Mouse (Mus musculus): Measurements from ENCODE around the gene Ergic1.
A peak's percentile ranks its signal among the peaks of the same experiment; 100 is the strongest.

Ergic1 gene

DNA sequence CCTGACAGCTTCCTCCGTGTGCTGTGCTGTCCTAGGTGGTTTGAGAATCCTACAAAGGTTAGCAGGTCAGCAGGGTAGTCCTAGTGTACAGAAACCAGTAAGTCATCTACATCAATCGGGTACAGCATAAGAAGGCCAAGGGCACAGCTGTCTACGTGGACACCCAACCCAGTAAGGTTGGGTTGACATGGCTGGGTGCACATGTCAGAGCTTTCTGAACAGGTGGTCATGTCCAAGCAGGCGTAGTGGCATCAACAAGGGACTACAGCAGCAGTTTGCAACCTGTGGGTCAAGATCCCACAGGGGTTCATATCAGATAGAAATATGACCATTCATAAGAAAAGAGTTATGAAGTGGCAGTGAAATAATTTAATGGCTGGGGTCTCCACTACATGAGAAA lies 104.3 kb downstream of the Ergic1 start:
- no peak for DNase-seq

DNA sequence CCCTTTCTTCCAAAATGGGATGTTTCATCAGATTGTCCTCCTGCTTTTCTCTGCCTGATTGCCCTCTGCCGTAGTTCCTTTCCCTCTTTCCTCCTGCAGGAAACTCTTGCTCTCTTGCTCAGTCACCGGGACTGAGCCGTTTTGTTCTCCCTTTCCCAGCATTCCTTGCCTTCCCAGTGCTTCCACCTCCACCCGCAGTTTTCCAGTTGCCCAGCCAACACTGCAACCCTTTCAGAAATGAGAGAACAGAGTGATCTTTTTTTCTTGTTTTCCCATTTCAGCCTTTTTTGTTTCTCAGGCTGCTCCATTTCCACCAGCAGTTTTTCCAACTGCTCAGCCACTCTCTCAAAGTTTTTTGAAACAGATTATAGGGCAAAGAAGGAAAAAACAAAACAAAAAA lies 110.0 kb downstream of the Ergic1 start:
- no peak for DNase-seq

DNA sequence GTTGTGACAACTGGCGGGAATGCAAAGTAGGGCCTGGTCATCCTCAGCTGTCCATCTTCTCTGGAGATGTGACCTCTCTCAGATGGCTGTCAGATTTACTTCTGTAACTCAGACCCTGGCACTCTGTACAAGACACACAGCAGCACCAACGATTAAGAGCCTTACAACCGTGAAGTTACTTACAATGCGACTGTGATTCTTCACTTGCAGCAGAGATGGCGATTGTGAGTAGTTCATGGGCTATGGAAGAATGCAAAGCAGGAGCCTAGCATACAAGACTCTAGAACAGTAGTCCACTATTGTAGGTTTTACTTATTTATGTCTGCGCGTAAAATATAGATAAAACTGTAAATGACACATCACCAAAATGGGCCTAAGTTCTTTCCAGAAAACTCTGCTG lies 114.6 kb downstream of the Ergic1 start:
- no peak for DNase-seq

DNA sequence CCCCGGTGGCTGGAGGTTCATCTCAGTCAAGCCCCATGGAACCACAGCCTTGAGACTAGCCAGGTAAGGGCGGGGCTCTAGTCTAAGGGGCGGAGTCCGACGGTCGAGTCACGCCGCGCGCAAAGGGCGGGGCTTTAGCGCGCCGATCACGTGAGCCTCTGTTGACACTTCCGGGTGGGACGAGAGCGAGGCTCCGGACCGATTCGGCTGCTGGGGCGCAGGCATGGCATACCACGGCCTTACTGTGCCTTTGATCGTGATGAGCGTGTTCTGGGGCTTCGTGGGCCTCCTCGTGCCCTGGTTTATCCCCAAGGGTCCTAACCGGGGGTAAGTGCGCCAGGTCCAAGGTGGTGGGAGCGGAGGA lies 114.9 kb downstream of the Ergic1 start:
- peak; percentile 95 for DNase-seq

DNA sequence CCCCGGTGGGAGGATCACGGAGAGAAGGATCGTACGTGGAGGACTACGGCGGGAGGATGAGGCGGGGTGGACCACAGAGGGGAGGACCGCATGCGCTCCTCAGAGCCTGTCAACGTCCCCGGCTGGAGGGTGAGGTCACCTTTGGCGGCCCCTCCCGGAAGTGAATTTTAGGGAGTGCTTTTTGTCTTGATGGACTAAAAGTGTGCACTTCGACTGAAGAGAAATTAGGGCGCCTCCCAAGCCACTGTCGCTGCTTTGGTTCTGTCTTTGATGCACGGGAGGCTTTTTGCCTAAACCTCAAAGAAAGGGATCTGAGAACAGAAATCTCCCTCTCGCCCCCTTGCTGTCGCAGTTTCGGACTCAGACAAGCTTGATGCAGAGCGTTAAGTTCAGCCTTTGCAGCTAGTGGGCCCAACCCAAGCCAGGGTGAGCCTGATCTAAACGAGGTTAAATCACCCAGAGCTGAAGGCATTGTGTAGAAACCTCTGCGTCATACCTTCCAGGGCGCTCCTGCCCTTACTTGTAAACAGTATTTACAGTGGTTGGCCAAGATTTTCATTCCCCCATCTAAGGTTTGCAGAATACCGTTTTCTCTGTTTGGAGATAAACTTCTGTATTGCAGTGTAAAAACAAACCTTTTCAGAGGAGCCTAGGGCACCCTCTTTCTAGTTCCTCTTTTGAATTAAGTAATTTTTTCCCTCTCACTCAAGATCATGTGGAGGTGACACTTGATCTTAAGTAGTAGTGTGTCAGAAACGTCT lies 115.5 kb downstream of the Ergic1 start:
- no peak for DNase-seq

DNA sequence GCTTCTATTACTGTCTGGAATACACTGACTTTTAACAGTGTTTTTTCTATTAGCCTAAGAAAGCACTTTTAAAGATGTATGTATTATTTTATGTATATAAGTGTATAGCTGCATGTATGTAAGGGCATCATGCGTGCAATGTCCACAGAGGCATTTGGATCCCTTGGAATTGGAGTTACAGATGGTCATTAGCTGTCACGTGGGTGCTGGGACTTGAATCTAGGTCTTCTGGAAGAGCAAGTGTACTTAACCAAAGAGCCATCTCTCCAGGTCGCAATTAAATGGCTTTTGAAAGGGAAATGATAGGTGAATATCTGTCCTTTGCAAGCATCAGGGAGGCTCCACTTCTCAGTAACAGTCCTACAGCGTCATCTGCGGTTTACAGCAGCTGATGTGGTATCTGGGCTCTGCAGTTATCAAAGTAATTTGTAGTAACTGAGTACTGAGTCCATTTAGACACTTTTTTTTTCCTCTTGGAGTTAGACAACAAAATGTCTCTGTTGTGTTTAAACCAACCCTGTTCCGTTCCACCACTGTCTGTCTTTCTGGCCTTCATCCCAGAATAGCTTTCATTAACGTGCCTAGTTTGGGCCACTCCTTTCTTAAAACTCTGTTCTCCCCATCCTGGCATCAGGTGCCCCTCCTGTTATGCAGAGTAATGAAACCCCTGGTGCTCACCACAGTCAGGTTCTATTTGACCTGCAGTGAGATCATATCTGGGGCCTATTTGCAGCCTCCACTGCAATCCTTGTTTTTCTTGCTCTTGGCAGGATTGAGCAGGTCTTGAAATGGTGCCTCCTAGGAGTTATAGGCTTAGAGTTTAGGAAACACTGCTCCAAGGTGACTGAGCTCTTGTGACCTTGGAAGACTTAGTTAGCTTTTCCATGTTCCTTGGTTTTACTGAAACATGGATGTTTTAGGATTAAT lies 116.7 kb downstream of the Ergic1 start:
- no peak for DNase-seq

DNA sequence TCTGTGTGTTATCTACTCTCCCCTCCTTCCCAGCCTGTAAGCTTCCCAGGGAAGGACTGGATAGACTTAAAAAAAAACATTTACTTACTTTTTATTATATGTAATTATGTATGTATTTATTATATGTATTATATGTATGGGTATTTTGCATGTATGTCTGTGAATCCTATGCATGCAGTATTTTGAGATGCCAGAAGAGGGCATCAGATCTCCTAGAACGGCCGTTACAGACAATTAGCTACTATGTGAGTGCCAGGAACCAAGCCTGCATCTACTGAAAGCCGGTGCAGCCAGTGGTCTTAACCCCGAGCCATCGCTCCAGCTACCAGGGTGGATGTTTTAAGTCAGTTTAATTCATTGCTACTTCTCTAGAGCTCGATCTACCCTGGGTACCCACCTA lies 120.0 kb downstream of the Ergic1 start:
- no peak for DNase-seq

DNA sequence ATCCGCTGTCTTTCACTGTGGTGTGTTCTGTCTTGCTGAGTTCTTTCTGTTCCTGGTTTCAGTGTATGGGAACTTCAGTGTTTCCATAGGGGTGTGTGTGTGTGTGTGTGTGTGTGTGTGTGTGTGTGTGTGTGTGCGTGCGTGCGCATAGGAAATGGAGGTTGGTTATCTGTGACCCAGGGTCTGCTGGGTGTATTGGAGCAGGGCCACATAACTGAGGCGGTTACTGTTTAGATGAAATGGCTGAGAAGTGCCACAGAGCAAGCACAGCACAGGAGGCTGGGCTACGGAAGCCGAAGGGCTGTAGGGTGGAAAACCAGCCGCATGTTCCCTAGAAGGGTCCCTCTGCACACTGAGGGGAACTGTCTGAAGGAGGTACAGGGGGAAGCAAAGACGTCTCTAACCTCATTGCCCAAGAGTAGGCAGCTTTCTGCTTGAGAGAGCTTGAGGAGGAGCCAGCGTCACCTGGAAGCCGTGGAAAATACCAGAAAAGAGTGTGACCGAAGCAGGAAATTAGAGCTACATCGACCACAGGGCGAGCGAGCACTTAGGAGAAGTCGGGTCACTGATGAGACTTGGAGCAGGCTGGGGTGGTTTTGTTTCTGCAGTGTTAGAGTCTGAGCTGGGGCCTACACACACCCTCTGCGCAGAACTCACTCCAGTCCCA lies 125.2 kb downstream of the Ergic1 start:
- no peak for DNase-seq

DNA sequence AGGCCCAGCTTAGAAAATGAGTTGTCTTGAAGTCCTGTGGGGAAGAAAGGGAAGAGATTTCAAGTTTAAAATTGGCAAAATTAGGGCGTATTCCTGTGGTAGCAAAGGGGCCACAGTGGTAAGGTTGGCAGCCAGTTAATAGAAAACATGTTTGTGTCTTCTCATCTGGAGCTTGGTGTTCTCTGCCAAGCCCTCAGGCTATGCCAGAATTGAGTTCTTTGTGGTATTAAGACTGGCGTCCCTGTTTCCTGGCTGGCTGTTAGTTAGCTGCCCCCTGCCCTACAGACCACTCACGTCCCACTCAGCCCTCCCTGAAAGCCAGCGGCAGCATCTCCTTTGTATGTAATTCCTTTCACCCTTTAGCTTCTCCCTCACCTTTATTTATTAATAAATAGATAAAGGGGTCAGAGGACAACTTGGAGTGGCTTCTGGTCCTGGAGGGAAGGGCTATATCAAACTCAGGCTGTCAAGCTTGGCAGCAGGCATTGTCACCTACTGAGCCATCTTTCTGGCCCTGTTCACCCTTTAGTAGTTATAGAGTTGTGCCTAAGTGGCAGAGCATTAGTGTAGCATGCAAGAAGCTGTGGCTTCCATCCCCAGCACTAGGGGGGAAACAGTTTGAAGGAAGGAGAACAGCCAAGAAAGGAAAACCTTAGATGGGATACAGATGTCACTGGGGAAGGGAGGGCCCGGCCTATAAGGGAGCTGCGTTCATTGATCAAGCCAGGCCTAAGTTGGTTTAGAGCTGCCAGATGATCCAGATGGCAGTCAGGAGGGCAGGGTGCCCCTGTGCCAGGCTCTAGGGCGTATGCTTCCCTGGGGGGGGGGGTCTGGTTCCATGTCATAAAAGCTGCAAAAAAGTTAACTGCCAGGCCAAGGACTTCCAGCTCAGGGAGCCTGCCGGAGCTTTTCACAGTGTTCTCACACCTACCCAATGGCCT lies 127.8 kb downstream of the Ergic1 start:
- no peak for DNase-seq

DNA sequence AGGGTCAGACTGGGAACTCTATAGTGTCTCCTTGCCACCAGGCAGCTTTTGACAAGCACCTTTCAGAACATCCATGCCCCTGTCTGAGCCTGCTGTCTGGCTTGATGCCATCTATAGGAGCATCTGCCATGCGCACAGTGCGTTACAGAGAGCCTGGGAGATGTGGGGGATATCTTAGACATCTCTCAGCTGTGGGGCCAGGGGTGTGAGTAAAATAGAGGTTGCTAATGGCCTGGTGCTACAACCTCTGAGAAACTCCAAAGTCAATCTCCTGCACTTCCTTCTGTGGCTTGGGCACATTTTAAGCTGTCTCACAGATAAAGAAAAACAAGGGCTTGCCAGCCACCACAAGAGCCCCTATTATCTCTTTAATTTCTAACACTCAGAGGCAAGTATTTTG lies 128.5 kb downstream of the Ergic1 start:
- DNase-seq: no peak

DNA sequence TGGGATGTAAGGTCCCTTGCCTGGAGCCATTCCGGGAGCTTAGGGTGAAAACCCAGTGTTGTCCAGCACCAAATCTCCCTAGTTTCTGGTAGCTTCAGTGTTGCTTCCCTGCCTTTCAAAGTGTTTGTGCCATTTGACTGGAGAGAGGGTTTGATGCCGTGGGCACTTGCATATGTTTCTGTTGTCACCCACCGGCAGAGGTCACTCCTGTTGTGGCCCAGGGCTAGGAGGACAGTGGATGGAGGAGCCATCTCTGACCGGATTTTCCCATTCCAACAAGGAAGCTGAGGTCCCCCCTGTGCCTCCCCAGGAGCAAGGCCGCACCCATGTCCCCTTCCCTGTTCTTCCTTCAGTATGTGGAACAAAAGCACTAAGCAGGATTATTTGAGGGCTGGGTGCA lies 128.9 kb downstream of the Ergic1 start:
- DNase-seq: no peak

DNA sequence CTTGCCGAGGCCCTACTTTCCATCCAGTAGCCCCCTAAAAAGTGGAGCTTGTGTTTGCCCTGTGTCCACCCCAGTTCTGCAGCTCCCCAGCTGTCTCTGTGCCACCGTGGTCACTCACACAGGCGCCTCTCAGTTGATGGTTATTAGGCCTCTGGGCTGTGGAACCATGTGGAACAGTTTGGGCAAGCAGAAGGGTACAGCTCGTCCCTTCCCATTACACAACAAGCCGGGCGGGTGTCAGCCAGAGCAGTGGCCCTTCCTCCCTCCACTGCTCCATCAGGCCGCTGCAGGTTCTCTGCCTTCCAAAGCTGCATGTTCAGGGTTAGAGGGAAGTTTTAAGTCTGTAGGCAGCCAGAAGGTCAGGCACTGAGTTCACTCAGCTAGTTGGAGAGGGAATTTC lies 129.8 kb downstream of the Ergic1 start:
- no peak for DNase-seq

DNA sequence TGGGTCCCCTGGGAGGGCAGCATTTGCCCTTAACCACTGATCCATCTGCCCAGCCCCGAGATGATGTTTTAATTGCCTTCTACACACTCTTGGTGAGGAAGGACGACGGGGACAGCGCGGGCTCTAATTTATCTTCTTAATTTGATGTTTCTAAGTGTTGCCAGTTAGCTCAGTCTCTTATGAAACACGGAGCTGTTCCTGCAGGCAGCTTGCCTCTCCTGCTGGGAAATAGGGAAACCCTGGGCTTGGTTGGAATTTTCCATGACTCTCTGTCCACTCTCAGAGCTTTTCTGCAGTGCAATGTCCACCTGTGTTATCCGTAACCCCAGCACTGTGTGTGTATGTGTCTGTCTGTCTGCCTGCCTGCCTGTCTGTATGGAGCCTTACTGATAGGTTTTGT lies 132.1 kb downstream of the Ergic1 start:
- no peak for DNase-seq

DNA sequence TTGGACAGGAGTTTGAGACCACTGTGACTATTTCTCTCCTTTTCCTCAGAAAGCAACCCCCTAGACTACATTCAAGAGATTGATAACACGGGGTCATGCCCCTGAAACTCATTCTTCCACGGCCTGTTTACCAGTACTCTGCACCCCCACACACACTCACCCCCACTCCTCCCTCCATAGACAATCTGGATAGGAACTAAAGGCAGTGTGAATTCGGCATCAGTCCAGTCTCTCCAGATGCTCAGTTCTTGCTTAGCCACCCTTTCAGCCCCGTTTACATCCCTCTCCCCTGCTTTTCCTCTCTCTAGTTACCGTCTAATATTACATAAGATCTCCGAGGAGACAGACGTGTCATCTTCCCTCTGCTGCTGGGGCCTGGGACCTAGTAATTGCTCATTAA lies 132.9 kb downstream of the Ergic1 start:
- no peak for DNase-seq

DNA sequence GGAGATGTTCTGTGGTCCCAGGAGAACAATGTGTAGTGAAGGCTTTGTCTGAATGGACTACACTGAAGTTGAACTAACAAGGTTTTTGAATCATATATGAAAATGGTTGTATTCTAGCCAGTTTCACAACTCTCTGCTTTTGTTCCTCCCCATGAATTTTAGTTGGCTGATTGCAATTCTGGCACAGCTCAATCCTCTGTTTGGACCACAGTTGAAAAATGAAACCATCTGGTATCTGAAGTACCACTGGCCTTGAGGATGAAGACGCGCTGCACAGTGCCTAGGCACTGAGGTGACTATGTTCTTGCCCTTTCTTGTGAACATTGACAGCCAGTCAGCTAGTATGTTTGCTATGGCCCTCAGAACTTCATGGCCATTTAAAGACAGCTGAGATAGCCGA lies 133.9 kb downstream of the Ergic1 start:
- no peak for DNase-seq

DNA sequence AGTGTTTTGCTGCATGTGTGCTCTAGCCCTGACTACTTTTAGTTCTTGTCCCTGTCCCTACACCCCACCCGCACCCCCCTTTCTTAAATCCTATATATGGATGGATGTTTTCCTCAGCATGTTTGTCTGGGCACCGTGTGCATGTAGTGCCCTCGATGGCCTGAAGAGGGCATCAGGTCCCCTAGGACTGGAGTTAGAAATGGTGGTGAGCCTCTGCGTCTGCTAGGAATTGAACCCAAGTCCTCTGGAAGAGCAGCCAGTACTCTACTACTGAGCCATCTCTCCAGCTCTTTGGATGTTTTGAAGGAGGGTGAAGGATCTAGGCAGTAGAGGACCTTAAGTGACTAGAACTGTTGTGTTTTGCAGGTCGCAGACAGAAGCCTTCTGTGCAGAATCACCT lies 137.6 kb downstream of the Ergic1 start:
- peak; percentile 57 for DNase-seq

DNA sequence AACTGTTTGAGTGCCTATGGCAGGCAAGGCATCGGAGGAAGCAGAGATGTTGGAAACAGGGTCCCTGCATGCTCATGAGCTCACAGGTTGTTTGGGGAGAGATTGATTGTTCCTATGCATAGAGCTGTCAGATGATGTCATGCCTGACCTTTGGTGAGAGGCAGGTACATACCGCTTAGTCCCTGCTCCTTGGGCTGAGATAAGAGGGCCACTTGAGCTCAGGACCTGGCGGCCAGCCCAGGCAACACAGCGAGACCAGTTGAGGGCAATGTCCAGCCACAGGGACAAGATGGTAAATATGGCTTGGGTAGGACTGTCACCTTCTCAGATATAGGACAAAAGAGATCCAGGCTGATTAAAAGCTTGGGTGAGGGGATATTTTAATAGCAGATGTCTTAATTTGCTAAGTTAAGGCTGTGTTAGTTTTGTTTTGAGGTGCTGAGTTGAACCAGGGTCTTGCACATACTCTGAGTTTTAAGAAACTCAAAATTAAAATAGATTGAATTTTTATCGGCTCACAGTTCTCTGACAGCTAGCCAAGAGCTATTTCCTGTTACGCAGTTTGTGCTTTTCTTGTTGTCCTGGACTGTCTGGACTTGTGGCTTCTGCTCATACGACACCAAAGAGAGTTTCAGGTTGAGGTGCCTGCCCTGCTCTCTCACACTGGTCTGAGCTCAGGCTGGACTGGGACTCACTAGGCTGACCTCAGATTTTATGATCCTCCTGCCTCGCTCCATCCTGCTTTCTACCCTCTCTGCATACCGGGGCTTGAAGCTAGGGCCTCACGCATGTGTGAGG lies 138.7 kb downstream of the Ergic1 start:
- no peak for DNase-seq

DNA sequence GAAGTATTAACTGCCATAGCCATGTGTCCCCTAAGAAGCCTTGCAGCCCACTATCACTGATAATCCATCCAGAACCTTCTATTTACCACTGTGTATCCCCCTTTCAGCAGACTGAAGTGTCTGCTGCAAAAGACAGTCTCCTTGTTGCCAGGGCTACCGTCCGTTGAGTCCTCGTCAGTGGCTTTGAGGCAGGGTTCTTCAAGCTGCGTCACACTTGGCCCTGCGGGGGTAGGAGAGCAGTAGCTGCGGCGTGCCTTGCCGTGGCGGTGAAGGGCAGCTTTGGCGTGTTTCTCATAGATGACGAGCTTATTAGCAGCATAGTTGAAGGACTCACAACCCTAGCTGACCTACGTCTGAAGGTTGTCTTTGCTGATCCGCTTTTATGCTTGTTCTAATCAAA lies 140.3 kb downstream of the Ergic1 start:
- no peak for DNase-seq

DNA sequence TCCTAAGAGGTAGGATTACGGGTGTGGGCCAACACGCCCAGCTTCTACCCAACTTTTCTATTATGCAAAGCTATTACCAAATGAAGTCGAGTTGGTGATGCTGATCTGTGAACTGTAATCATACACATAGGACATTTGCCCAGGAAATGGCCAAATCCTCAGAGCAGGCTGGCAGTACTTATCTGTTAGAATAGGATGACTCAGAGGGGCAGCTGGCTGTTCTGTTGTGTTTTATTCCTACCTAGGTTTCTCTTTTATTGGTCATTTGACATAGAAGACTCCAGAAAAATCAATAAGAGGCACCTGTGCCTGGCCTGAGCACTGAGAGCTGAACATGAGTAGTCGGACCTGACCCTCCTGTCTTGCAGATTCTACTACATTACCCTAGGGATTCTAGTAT lies 141.3 kb downstream of the Ergic1 start:
- DNase-seq: no peak

DNA sequence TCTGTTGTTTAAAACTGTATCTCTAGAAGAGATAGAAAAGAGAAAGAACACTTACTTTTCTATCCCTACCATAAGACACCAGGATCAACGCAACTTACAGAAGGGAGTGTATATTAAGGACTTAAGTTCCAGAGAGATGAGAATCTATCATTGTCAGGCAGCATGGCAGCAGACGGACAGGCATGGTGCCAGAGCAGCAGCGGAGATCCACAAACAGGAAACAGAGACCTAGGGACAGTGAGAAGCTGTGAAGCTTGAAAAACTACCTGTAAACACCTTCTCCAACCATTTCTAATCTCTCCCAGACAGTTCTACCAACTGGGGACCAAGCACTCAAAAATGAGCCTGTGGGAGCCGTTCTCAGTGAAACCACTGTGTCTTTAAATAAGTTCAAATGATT lies 142.4 kb downstream of the Ergic1 start:
- DNase-seq: no peak

DNA sequence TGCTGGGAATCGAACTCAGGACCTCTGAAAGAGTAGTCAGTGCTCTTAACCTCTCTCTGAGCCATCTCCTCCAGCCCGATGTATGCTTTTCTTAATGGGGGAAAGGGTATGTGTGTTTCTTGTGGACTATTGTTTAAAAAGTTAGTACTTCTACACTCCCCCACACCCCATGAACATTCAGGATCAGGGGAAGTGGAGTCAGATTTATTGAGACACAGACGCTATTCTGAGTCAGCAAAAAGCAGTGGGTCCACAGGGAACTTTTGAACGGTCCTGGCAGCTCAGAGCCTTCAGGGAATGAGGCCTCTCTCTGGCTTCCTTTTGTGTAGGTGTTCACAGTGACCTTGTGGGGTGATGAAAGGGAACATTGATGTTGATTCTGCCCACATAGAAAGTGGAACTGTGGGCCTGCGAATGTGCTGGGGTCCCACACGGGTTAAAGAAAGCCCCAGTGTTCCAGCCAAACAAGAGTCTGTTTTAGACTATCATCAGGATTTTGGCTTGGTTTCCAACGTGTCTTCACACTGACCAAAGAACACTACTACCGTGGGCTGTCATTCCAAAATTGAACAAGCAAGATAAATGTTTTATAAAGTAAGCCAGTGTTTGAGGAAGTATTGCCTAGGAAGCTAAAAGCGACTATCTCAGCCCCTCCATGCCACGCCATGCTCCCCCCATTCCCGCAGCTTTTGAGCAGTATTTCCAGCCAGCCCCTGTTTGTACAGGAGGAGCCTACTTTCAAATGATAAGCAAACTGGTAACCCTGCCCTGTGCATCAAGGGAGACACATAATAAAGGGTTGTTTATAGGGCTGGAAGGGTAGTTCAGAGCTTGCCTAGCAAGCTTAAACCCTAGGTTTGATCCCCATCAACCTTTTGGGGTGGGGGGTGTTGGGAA lies 144.4 kb downstream of the Ergic1 start:
- DNase-seq: no peak

All from thymus, postnatal 4 days (tissue).